Mouse (Mus musculus): ENCODE results near the gene Cbarp. TPM values are rescaled to one million over a fixed set of nuclear protein-coding genes. Genes with fewer than 3 reads are reported as not detected.
A peak's percentile ranks its signal among the peaks of the same experiment; 100 is the strongest.
"Not testable (repeated sequence)": the region's sequence is repeated elsewhere in the genome, so short reads cannot be mapped to it uniquely, and the experiment has no call there.

The Cbarp gene
- total RNA-seq, 2 experiments from 2014 or later, result not detected

DNA sequence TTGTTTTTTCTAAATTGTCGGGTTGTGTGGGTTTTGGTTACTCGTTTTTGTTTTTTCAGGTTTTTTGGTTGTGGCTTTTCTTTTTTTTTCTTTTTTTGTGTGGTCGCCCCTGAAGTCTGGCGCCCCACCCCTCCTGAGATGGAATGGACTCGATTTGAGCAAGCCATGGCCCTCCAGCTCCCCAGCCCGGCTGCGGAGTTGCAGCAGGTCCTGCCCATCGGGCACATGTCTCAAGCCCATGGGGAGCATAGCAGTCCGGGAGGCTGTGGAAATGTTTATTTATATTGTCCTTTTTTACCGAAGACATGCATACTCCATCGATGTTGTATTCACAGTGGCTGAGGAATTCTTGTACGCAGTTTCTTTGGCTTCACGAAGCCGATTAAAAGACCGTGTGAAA, 30.6 kb upstream of the Cbarp start:
- no peak for ATAC-seq (replicated peaks; ENCODE audit: low FRiP score, poor library complexity, severe bottlenecking)

DNA sequence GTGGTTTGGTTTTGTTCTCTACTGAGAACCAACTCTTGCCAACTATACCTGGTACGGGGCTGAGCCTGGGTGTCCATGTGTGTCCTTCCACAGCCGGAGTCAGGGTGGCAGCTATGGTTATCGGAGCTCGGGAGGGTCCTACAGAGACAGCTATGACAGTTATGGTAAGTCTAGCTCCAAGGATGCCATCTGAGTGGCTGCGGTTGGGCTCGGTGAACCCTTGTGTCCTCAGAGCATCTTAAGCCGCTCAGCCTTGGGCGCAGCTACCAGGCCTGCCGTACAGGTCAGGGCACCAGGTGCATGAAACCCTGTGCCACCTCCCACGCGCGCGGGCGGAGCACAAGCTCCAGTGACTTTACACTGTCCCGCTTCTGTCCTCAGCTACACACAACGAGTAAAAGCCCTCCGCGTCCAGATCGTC, 30.0 kb upstream of the Cbarp start:
- ATAC-seq (replicated peaks; ENCODE audit: low FRiP score, poor library complexity, severe bottlenecking), result no peak

DNA sequence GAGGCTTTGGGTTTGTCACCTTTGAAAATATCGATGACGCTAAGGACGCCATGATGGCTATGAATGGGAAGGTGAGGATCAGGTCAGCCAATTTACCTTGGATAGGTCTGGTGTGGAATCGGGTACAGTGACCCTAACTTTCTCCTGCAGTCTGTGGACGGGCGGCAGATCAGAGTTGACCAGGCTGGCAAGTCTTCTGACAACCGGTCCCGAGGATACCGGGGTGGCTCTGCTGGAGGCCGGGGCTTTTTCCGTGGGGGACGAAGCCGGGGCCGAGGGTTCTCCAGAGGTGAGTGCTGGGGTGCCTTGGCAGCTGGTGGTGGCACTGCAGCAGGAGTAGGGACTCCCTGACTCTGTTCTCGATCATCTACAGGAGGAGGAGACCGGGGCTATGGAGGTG, 29.4 kb upstream of the Cbarp start:
- ATAC-seq (replicated peaks; ENCODE audit: low FRiP score, poor library complexity, severe bottlenecking), result no peak

DNA sequence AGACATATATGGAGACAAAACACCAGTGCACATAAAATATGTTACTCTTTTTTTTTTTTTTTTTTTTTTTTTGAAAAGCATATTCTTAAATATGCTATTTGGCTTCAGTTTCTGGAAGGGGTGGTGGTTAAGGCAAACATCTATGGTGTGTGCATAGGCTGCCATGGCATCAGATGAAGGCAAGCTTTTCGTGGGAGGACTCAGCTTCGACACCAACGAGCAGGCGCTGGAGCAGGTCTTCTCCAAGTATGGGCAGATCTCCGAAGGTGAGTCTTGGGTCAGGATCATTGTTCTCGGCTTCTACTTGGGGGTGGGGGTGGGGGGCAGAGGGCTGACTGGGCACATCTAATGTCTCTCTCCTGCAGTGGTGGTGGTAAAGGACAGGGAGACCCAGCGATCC, 29.0 kb upstream of the Cbarp start:
- no peak for ATAC-seq (replicated peaks; ENCODE audit: low FRiP score, poor library complexity, severe bottlenecking)

DNA sequence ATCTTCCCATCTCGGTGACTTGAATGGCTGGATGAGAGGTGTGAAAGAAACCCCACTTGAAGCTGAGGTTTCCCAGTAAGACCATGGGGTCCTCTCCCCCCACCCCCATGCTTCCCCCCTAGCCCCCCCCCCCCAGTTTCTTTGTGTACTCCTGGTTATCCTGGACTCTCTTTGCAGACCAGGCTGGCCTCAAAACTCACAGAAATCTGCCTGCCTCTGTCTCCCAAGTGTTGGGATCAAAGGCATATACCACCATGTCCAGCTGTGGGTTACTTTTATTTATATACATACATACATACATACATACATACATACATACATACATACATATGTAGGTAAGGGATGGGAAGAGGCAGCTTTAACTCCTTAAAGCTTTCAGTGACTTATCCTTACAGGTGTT, 28.4 kb upstream of the Cbarp start:
- ATAC-seq (replicated peaks; ENCODE audit: low FRiP score, poor library complexity, severe bottlenecking), result no peak

DNA sequence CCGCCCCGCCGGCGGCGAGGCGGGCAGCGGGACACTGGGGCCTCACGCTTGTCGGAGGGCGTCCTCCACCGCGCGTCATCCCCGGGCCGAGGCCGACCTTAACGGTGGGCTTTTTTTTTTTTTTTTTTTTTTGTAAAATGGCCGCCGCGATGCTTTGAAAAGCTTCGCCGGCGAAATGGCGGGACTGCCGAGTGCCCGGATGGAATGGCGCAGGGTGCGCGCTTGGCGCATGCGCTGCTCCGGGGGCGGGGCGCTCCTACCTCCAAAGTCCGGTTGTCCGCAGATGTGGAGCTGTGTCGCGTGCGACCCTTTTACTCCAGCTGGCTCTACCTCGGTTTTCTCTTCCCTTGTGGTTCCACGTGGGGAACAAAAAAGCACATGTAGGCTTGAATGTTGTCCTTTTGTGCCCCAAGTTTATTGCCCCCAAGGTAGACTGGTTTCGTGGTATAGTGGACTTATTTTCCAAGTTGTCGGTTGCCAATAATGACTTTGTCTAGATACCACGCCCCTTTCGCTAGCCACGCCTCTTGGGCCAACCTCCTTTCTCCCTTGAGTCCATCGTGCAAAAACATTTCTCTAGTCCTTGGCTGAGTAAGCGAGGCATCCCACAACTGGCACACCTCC, 27.5 kb upstream of the Cbarp start:
- peak; percentile 52 for ATAC-seq (replicated peaks; ENCODE audit: low FRiP score, poor library complexity, severe bottlenecking)

DNA sequence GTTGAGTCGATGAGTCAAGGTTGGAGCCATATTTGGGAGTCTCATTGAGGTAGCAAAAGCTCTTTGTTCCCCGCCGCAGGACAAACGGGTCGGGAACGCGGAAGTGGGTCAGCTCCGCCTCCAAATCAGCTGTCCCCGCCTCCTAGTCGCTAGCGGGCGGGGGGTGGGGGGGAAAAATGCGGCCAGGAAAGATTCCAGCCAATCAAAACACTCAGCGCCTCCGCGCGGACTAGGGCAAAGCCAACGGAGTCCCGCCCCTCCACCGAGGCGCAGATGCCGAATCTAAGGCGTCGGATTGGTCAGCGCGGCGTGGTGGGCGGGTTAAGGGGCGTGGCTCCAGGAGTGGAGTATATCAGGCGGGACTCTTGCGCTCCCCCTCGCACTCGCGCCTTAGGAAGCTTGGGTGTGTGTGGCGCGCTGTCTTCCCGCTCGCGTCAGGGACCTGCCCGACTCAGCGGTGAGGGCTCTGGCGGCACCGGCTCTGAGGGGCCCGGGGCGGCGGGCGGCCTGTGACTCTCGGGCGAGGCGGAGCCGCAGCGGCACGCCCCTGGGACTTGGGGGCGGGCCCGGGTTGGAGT, 26.9 kb upstream of the Cbarp start:
- ATAC-seq (replicated peaks; ENCODE audit: low FRiP score, poor library complexity, severe bottlenecking), result peak; percentile 75

DNA sequence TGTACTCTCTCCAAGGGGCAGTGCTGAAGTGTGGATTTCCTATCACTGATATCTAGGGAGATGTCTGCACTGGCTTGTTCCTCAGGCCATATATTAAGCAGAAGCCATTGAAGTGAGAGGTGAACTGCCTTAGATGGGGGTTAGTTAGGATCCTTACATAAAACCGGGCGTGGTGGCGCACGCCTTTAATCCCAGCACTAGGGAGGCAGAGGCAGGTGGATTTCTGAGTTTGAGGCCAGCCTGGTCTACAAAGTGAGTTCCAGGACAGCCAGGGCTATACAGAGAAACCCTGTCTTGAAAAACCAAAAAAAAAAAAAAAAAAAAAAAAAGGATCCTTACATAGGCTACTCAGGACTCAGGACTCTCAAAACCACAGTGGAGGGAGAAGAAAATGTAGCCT, 25.5 kb upstream of the Cbarp start:
- ATAC-seq (replicated peaks; ENCODE audit: low FRiP score, poor library complexity, severe bottlenecking), result not testable (repeated sequence)

DNA sequence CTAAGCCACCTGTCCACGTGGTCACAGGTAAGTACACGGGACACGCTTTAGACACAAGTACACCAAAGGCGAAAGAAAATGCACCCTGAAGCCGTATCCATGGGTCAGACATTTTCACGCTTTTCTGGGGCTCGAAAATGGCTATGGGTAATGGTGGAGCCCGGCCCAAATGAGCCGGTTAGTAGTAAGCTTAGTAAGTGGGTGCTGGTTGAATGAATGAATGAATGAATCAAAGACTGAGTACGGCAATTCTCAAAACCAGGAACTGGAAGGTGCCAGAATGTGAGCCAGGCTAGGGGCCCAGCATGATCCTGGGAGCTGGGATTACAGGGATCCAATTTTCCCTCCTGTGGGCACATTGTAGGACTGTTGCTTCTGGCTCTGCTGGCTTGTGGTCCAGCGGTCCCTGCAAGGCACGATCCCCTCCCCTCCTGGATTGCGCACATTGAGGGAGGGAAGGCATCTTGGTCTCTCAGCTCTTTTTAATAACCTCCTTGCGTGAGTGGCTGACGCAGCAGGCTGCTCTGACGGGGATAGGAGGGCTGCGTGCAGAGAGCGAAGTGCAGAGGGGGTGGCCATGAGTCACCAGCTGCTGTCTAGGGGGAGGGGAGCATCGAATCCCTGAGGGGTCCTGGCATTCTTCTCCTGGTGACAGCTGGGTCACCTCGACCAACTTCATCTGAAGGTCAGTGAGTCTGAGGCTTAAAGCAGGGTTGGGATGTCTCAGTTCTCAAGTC, 24.9 kb upstream of the Cbarp start, which contains the start of gene Cirbp:
Gene Cirbp (plus strand): TSS at position 594 of the 737 bp plus-strand sequence.
- ATAC-seq (replicated peaks; ENCODE audit: low FRiP score, poor library complexity, severe bottlenecking), result no peak

DNA sequence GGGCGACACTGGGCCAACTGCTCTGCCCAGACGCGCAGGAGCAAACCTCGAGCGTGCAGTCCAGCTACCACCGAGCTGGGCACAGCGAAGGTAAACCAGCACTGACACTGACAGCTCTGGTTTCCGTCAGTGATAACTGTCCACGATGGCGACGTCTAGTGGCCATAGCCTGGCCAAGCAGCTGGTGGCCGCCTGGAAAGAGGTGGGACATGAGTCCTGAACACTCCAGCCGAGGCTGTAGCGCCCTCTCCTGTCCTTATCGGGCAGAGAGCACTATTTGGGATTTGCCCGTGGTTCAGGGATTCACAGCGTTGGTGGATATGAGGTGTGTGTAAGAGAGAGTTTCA, 24.3 kb upstream of the Cbarp start:
- peak; percentile 63 for ATAC-seq (replicated peaks; ENCODE audit: low FRiP score, poor library complexity, severe bottlenecking)

DNA sequence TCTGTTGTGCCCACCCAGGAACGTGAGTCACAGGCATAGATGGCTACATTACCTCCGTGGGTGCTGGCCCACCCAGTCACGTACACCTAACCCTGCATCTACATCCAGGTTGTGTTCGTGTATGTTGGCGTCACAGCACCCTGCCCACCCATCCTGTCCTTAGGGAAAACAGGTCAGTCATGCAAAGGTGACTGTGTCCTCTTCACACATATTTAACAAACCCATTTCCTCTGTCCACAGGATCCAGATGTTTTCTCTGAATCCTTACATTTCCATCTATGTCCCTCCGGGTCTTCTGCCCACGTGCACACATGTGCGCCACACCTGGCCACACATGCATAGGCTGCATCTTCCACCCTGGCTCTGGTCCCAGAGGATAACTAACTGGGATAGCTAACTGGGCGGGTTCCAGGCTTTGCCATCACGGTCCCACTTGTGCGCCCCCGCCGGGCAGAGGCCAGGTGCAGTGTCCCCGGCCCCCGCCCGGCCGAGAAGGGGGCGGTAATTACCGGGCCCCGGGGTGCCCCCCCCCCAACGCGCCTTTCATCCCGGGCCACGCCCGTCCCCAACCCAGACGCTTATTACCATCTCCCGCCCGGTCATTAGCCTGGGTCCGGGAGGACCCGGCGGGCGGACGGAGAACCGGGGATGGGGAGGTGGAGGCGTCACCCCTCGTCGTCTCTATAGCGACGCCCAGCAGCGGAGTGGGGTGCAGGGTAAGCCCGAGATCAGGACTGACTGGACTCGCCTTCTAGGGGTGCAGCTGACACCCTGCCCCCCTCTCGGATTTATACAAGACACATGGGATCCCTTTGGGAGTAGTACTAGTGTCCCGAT, 23.7 kb upstream of the Cbarp start:
- ATAC-seq (replicated peaks; ENCODE audit: low FRiP score, poor library complexity, severe bottlenecking), result 0 out of 2 replicates have a peak, but pooled peaks have one; percentile 0

DNA sequence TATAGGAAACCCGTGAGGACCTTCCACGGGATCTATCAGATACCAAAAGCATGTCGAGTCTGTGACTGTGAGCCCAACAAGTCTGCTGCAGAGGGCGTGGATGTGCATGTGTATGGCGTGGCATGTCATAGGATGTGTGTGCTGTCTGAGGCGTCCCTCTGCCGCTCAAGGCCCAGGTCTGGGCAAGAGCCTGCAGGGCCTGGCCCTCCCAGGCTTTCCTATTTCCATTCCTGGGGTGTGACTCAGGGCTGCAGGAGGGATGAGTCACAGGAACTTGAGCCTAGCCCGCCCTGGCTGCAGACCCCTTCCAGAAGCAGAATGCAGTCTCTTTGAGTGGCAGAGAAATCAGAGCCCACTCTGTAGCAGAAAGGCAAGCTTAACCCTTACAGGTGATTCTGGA, 23.1 kb upstream of the Cbarp start:
- no peak for ATAC-seq (replicated peaks; ENCODE audit: low FRiP score, poor library complexity, severe bottlenecking)

DNA sequence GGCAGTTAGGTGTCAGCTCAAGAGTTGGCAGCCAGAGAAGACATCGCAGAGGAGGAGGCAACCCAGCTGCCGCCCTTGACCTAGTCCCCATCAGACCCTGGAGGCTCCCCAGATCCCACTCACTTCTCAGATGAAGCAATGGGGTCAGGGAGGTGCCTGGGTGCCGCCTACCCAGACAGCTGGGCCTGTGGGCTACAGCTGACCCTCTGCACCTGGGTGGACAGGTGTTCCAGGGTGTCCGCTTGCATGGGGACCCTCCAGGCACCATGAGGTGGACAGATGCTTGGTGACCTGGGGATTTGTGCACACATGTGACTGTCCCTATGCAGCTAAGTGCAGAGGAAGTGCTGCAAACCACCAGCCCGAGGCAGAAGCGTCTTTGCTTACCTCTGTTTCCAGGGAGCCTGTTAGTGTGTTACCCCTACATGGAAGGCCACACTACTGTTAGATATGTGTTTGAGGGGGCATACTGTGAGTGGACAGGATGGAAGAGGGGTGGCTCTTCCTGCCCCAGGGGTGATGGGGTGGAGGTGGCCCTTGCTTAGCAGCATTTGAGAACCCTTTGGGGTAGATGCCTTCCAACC, 22.2 kb upstream of the Cbarp start:
- no peak for ATAC-seq (replicated peaks; ENCODE audit: low FRiP score, poor library complexity, severe bottlenecking)

DNA sequence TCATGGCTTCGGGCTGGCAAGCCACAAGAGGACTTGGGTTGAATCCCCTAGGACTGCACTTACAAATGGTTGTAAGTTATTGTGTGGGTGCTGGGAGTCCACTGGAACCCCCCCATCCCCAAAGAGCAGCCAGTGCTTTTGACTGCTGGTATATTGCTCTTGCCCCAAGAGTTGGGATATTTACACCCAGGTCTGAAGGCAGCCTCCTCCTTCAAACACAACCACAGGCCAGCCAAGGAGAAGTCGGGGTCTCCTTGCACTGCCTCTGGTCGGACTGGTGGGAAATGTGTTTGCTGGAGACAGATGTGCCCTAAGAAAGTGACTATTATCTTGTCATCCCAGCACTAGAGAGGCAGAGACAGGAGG, 21.6 kb upstream of the Cbarp start:
- no peak for ATAC-seq (replicated peaks; ENCODE audit: low FRiP score, poor library complexity, severe bottlenecking)

DNA sequence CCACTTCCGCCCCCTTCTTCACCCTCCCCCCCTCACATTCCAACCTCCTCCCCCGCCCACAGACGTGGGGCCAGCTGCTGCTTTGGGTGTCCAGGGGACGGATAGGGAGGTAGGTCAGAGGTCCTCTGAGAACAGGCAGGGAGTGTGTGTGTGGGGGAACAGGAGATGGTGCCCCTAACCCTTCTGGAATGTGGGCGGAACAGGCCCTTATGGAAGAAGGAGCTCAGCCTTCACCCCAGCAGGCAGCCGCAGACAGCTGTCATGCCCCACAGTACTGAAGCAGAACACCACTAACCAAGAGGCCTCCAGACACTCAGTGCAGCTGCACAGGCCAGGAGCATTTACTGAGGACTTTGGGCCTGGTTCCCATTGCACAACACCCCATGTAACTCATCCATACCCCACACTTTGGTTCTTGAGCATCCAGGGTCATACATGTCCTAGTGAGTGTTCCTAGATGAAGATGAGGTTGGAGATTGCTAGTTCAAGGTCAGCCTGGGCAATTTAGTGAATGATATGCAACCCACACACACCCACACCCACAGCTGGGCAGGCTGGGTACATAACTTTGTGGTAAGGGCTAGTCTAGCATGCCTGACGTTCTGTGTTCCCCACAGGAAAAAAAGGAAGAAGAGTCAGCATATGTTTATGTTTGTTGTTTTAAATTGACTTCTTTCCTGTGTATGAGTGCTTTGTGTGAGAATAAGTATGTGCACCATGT, 21.0 kb upstream of the Cbarp start:
- no peak for ATAC-seq (replicated peaks; ENCODE audit: low FRiP score, poor library complexity, severe bottlenecking)

DNA sequence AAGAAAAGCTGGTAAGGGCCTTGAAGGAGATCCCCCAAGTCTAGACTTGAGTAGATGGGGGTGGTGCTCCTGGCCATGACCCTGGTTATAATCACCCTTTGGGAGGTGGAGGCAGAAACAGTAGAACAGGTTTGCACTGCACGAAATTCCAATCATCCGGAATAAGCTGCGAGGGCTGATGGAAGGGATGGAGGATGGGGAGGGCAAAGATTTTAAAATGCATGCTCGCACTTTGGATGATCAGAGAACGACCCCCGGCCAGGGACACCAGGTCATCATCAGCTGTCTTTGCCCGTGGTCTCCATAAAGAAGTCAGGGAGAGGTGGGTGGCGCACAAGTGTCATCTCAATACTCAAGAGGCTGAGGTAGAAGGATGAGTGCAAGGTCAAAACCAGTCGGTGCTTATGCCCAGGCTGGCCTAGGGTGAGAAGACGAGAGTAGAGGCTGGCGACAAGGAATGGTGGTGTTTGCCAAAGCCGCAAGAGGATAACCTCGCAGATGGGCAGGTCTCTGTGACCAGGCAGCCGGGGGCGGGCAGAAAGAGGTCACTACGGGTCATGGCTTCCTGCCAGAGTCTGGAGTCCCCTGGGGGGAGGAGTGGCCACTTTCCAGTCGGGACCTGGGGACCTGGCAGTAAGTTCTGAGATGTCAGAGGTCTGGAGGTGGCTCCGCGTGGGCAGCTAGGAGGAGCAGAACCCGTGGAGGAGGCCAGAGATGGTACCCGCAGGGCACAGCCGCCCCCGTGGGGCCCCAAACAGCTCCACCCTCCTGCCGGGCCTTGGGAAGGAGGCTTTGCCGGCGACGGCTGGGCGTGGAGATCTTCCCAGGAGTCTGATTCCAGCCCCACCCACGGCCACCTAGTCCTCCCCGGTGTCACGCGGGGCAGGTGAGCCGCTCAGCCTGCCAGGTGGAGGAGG, 20.1 kb upstream of the Cbarp start:
- ATAC-seq (replicated peaks; ENCODE audit: low FRiP score, poor library complexity, severe bottlenecking), result peak; percentile 11; the same call in 1 of the 2 replicates

DNA sequence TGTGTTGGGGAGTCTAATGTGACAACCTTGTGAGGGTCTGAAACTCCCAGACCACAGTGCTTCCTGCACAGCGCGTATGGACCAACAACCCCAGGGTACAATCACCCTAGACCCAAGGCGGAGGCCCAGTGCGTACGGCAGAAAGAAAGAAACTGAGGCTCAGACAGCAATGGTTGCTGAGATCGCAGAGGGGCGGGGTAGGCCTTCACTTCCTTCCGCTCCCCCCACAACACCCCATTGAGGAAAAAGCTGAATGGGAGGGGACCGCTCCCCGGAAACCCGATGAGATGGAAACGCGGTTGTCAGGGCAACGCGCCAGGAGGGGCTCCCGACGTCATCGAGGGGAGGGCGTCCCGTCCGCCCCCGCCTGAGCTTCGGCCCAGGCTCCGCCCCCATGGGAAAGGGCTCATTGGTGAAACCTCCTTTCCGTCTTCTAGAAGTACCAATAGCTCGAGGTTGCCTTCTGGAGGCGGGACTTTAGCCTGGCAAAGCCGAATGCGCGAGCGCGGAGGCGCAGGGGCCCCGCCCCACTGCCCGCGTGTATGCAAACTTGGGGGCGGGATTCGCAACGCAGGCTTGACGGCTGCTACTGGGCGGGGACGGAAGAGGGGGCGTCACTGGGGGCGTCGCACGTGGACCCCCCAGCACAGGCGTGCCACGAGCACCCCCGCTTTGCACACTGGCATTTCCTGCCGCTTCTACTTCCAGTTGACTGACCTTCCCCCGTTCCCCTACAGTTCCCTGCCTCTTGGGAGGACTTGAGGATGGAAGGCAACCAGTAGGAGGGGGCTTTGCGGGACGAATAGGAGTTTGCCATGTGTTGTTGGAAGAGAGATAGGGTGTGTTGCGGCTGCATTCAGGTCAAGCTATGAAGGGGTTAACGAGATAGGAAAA, 19.2 kb upstream of the Cbarp start:
- ATAC-seq (replicated peaks; ENCODE audit: low FRiP score, poor library complexity, severe bottlenecking), result peak; percentile 85

All from erythroblast, adult 5-6 weeks (primary cell).